Mouse (Mus musculus) kidney, adult 2 months (tissue): ENCODE data around the gene Brat1.

Source experiments
- CTCF ChIP-seq: fragments of 200-500 bp; conservative IDR thresholded peaks from 2 replicates; pipeline ENCODE4 v1.5.1; 2011; ENCODE audit warnings: low read depth, mild to moderate bottlenecking, control low read depth, low read length, moderate library complexity, mixed read lengths; ENCODE audit not compliant: insufficient read depth, insufficient read length
- POLR2A ChIP-seq: fragments of 200-500 bp; IDR thresholded peaks from one replicate; pipeline ENCODE4 v1.6.1; 2011; ENCODE audit warnings: low read depth, low read length, control low read depth

DNA sequence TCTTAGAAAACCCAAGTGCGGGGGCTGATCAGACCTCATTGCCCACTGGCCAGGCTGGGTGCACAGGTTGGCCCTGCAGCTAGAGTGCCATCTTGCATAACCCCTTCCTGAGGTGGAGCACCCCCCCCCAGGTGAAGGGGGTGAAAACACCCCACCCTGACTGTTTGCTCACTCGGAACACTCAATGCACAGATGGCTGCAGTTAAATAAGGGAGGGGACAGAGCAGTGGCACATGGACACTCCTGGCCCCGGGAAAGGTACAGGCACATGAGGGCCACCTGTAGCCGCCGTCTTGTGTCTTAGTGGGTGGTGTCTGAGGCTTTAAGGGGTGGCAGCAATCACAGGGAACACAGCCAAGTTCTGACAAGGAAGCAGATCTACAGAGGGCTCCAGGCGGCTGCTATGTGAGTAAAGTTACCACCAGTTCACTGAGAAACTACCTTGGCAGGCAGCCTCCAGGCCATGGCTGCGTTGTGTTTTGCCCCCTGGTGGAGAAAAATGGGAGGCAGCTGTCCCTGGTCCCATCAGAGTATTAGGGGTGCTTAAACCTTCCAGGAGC, 41.1 kb upstream of the Brat1 start:
- TF ChIP-seq POLR2A = no peak
- peak; percentile 69 for TF ChIP-seq CTCF
